Mouse (Mus musculus): ENCODE results near the gene Pex1.

GRCm38 (mm10) chr5:3635286-3635685 lies 39.4 kb downstream of the Pex1 start:
- TF ChIP-seq CTCF (IDR thresholded peaks at IDR 0.05) (no peak), EP300 (IDR thresholded peaks at IDR 0.05) (no peak)
